Comparison of ENCODE assay signal across 8 mouse cellular contexts in the genomic region with DNA sequence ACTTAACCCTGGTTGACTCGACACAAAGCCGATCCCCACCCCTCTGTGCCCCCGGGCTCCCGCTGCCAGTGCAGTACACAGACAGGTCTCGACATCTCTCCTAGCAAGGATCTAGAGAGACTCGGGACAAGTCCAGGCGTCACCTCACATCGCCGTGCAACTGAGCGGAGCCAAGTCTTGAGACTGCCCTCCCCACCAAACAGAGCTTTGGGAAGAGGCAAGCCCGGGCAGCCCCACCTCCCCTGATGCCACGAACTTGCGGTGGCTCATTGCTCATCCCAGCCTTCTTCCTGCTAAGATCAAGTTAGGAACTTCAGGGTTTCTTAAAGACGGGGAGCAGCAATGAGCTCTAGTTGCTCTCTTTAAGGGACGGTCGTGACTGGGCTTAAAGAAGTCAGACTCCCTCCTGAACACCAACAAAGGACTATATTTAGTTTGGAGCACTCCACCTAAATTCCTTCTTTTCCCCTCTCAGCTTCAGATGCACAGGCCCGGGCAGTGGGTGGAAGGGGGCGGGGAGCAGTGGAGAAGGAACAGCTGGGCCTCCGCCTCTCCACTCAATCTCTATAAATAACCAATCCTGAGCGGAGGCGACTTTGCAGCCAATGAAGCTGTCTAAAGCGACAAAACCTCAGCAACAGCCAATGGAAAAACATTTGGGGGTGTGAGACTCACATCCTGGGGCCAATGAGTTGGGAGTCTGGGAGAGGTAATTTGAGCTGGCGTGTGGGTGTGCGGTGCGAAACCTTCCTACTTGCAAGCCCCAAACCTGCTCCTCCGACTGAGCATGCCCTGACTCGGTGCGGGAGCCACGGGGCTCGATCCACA. TPM values are rescaled to one million over a fixed set of nuclear protein-coding genes. Genes with fewer than 3 reads are reported as not detected.
DNase-seq lines count a peak whose midpoint lies in the region; ATAC-seq and TF ChIP-seq lines count a peak whose summit lies in the region.

No protein-coding gene starts in this region.

- peak; percentile 81 for ATAC-seq in G1E (ENCODE audit: extremely low read depth, insufficient number of reproducible peaks, low FRiP score, poor library complexity, severe bottlenecking)
- peak; percentile 93 for ATAC-seq in forebrain, postnatal 0 days
- peak; percentile 96 for ATAC-seq in lung, embryonic 15.5 days (ENCODE audit: borderline replicate concordance, extremely low read depth, low FRiP score, low TSS enrichment)

- TF ChIP-seq CTCF in G1E (IDR thresholded peaks at IDR 0.05; ENCODE audit: low read depth, low read length): no peak
- no peak for TF ChIP-seq CTCF in cerebellum, adult 2 months (IDR thresholded peaks at IDR 0.05; ENCODE audit: borderline replicate concordance, insufficient read depth, low read depth, low read length)
- no peak for TF ChIP-seq CTCF in forebrain, postnatal 0 days (IDR thresholded peaks at IDR 0.05; ENCODE audit: low read depth)

- WGBS in cerebellum, adult 2 months: under 1% methylated on average over 30 of the region's 30 CpGs
- 1% methylated on average over 30 of the region's 30 CpGs for WGBS in forebrain, postnatal 0 days
- WGBS in lung, embryonic 15.5 days: 1% methylated on average over 30 of the region's 30 CpGs

- H3K4me3 ChIP-seq in G1E (ENCODE audit: low read depth, low read length): peak overlapping the region; percentile 82
- peak overlapping the region; percentile 54 for H3K4me3 ChIP-seq in cerebellum, adult 2 months (replicated peaks; ENCODE audit: insufficient read depth, low read depth, low read length)
- peak overlapping the region; percentile 82 for H3K4me3 ChIP-seq in forebrain, postnatal 0 days (ENCODE audit: low read depth, low read length)
- peak overlapping the region; percentile 91 for H3K4me3 ChIP-seq in lung, embryonic 15.5 days

- H3K4me1 ChIP-seq in G1E (ENCODE audit: insufficient read depth, low read depth, low read length): peaks cover 42% of the 10 kb centered on the region
- no peaks in the 10 kb centered on the region for H3K4me1 ChIP-seq in cerebellum, adult 2 months (ENCODE audit: control insufficient read depth, insufficient read depth, low read length)
- H3K4me1 ChIP-seq in forebrain, postnatal 0 days (ENCODE audit: insufficient read depth): peaks cover 15% of the 10 kb centered on the region; the same call in 1 of the 2 replicates
- H3K4me1 ChIP-seq in lung, embryonic 15.5 days: peaks cover 23% of the 10 kb centered on the region

- H3K4me2 ChIP-seq in forebrain, postnatal 0 days (ENCODE audit: low read depth): peak overlapping the region; percentile 86
- peak overlapping the region; percentile 93 for H3K4me2 ChIP-seq in lung, embryonic 15.5 days

- no peak for TF ChIP-seq POLR2A in cerebellum, adult 2 months (IDR thresholded peaks at IDR 0.05; ENCODE audit: borderline replicate concordance, insufficient read depth, low read length)

- H3K36me3 ChIP-seq in G1E (replicated peaks): peaks cover 5% of the 10 kb centered on the region
- no peaks in the 10 kb centered on the region for H3K36me3 ChIP-seq in forebrain, postnatal 0 days (ENCODE audit: insufficient read depth)
- no peaks in the 10 kb centered on the region for H3K36me3 ChIP-seq in lung, embryonic 15.5 days

- peaks cover 16% of the 10 kb centered on the region for H3K27me3 ChIP-seq in G1E (ENCODE audit: insufficient read depth, low read length)
- no peaks in the 10 kb centered on the region for H3K27me3 ChIP-seq in cerebellum, adult 2 months (ENCODE audit: control insufficient read depth, insufficient read depth, low read length)
- H3K27me3 ChIP-seq in forebrain, postnatal 0 days (ENCODE audit: insufficient read depth, low read length): no peaks in the 10 kb centered on the region
- H3K27me3 ChIP-seq in lung, embryonic 15.5 days: no peaks in the 10 kb centered on the region

- DNase-seq in G1E (ENCODE audit: low spot score): peak; percentile 85
- DNase-seq in cerebellum, adult 2 months: peak; percentile 78 to 83
- peak; percentile 95 for DNase-seq in forebrain, postnatal 0 days
- DNase-seq in heart, postnatal 4 days: peak; percentile 93
- peak; percentile 93 to 97 for DNase-seq in layer of hippocampus, adult 8-10 months (ENCODE audit: low spot score in 2 of 2)
- DNase-seq in ovary, adult 18-20 months (ENCODE audit: low spot score): peak; percentile 96
- peak; percentile 95 for DNase-seq in thymus, postnatal 0 days (ENCODE audit: low spot score)

- H3K27ac ChIP-seq in cerebellum, adult 2 months (ENCODE audit: insufficient read depth, low read length): no peak overlapping the region; the same call in 1 of the 2 replicates
- H3K27ac ChIP-seq in forebrain, postnatal 0 days (ENCODE audit: low read depth, low read length): peak overlapping the region; percentile 90
- H3K27ac ChIP-seq in lung, embryonic 15.5 days: peak overlapping the region; percentile 98

- H3K9ac ChIP-seq in forebrain, postnatal 0 days: peak overlapping the region; percentile 39
- peak overlapping the region; percentile 56 for H3K9ac ChIP-seq in lung, embryonic 15.5 days

- H3K9me3 ChIP-seq in G1E (replicated peaks): no peaks in the 10 kb centered on the region
- no peaks in the 10 kb centered on the region for H3K9me3 ChIP-seq in forebrain, postnatal 0 days (ENCODE audit: low read length)
- H3K9me3 ChIP-seq in lung, embryonic 15.5 days: no peaks in the 10 kb centered on the region

RNA-seq across cellular contexts. Expression of gene Rap2b, which starts 1.9 kb away (rescaled TPM):
- 5.8 and 7.8 TPM in 2 replicates for total RNA-seq in G1E (2014; fragmentation: Nextera tagmentation)
- total RNA-seq in G1E (2017): 6.6 and 7.5 TPM in 2 replicates
- polyA plus RNA-seq in G1E (2012): 6.9 and 7.1 TPM in 2 replicates
- 3.8 and 4.9 TPM in 2 replicates for polyA plus RNA-seq in cerebellum, adult 2 months (2012; rRNA removed)
- total RNA-seq in forebrain, postnatal 0 days (2014; rRNA removed): 7.4 and 9.7 TPM in 2 replicates
- 16.6 and 21.2 TPM in 2 replicates for polyA plus RNA-seq in forebrain, postnatal 0 days (2015; fragmentation: Nextera tagmentation; extraction: Ambion mirVana)
- total RNA-seq in heart, postnatal 4 days (2021): 1 to 10 TPM; 5.5 to 6.4 TPM
- total RNA-seq in layer of hippocampus, adult 8-10 months (2022): 10 to 100 TPM; 36.6 to 41.1 (median 39.6) TPM
- 8.4 and 9.1 TPM in 2 replicates for polyA plus RNA-seq in lung, embryonic 15.5 days (2015; fragmentation: Nextera tagmentation; extraction: Ambion mirVana)
- polyA plus RNA-seq in thymus, postnatal 0 days (2015; fragmentation: Nextera tagmentation; extraction: Ambion mirVana): 13.3 and 14.5 TPM in 2 replicates

RNA-seq across cellular contexts. Expression of gene B430305J03Rik, which starts 2.4 kb away (rescaled TPM):
- total RNA-seq in G1E (2014; fragmentation: Nextera tagmentation) (0.53 and 0.58 TPM in 2 replicates), G1E (2017) (0.49 and 0.87 TPM in 2 replicates)
- polyA plus RNA-seq in G1E (2012): 0.14 and 0.19 TPM in 2 replicates
- 0.22 and 0.44 TPM in 2 replicates for polyA plus RNA-seq in cerebellum, adult 2 months (2012; rRNA removed)
- 1.4 and 2.8 TPM in 2 replicates for total RNA-seq in forebrain, postnatal 0 days (2014; rRNA removed)
- not detected in 2 replicates for polyA plus RNA-seq in forebrain, postnatal 0 days (2015; fragmentation: Nextera tagmentation; extraction: Ambion mirVana)
- total RNA-seq in heart, postnatal 4 days (2021): under 1 TPM; 0.16 to 0.31 TPM
- 1 to 10 TPM; 2.7 to 3.3 (median 3.2) TPM for total RNA-seq in layer of hippocampus, adult 8-10 months (2022)
- polyA plus RNA-seq in lung, embryonic 15.5 days (2015; fragmentation: Nextera tagmentation; extraction: Ambion mirVana): not detected in 2 replicates
- not detected in 2 replicates for polyA plus RNA-seq in thymus, postnatal 0 days (2015; fragmentation: Nextera tagmentation; extraction: Ambion mirVana)
